ENCODE assay signal across 8 mouse cellular contexts in genomic region chr16:91962894-91963555, GRCm38 (mm10).
A peak's percentile ranks its signal among the peaks of the same experiment; 100 is the strongest.
DNase-seq lines count a peak whose midpoint lies in the region; ATAC-seq and TF ChIP-seq lines count a peak whose summit lies in the region.

No protein-coding gene starts in this region.

- TF ChIP-seq POLR2A in thymus, adult 2 months (IDR thresholded peaks at IDR 0.05; ENCODE audit: control insufficient read depth, extremely low read depth, insufficient read depth, low read length, poor library complexity), result no peak

- peaks cover 15% of the 10 kb centered on the region for H3K9me3 ChIP-seq in megakaryocyte, embryonic 14.5 days
- no peaks in the 10 kb centered on the region for H3K9me3 ChIP-seq in forebrain, embryonic 16.5 days (ENCODE audit: control insufficient read depth, low read length)
- no peaks in the 10 kb centered on the region for H3K9me3 ChIP-seq in neural tube, embryonic 12.5 days

- H3K4me1 ChIP-seq in megakaryocyte, embryonic 14.5 days, result peaks cover 43% of the 10 kb centered on the region
- H3K4me1 ChIP-seq in forebrain, embryonic 16.5 days (replicated peaks; ENCODE audit: control insufficient read depth, insufficient read depth, low read length), result peaks cover 19% of the 10 kb centered on the region
- peaks cover 17% of the 10 kb centered on the region for H3K4me1 ChIP-seq in neural tube, embryonic 12.5 days
- peaks cover 14% of the 10 kb centered on the region for H3K4me1 ChIP-seq in thymus, adult 2 months (replicated peaks; ENCODE audit: control insufficient read depth, insufficient read depth, low read length)

- WGBS in forebrain, embryonic 16.5 days, result 11% methylated on average over 14 of the region's 14 CpGs
- WGBS in neural tube, embryonic 12.5 days, result 34% methylated on average over 14 of the region's 14 CpGs
- 89% methylated on average over 14 of the region's 14 CpGs for WGBS in thymus, adult 2 months

- H3K36me3 ChIP-seq in megakaryocyte, embryonic 14.5 days (replicated peaks; ENCODE audit: low read length), result no peaks in the 10 kb centered on the region
- H3K36me3 ChIP-seq in forebrain, embryonic 16.5 days (ENCODE audit: control insufficient read depth, insufficient read depth), result no peaks in the 10 kb centered on the region
- no peaks in the 10 kb centered on the region for H3K36me3 ChIP-seq in neural tube, embryonic 12.5 days
- H3K36me3 ChIP-seq in thymus, adult 2 months (ENCODE audit: control insufficient read depth, insufficient read depth, low read length), result no peaks in the 10 kb centered on the region

- H3K4me2 ChIP-seq in forebrain, embryonic 16.5 days (ENCODE audit: low read length), result peak overlapping the region; percentile 28
- H3K4me2 ChIP-seq in neural tube, embryonic 12.5 days (replicated peaks), result peak overlapping the region; percentile 45

- peak overlapping the region; percentile 46 for H3K4me3 ChIP-seq in megakaryocyte, embryonic 14.5 days (replicated peaks)
- H3K4me3 ChIP-seq in forebrain, embryonic 16.5 days (replicated peaks; ENCODE audit: low read length), result no peak overlapping the region
- H3K4me3 ChIP-seq in layer of hippocampus, adult 2 months, result peak overlapping the region; percentile 32
- no peak overlapping the region for H3K4me3 ChIP-seq in neural tube, embryonic 12.5 days
- no peak overlapping the region for H3K4me3 ChIP-seq in thymus, adult 2 months (ENCODE audit: control insufficient read depth, insufficient read depth, low read length)

- peak; percentile 45 to 55 for DNase-seq in layer of hippocampus, adult 2 months (ENCODE audit: low spot score in 2 of 2)
- no peak for DNase-seq in thymus, adult 2 months
- DNase-seq in natural killer cell, adult 2 months (ENCODE audit: low spot score in 2 of 2), result no peak

- TF ChIP-seq CTCF in layer of hippocampus, adult 2 months (conservative IDR thresholded peaks at IDR 0.05), result no peak
- TF ChIP-seq CTCF in thymus, adult 2 months (IDR thresholded peaks at IDR 0.05; ENCODE audit: borderline replicate concordance, control insufficient read depth, extremely low read depth, insufficient read depth, low read length, poor library complexity), result no peak

- H3K9ac ChIP-seq in forebrain, embryonic 16.5 days (replicated peaks; ENCODE audit: low read depth, low read length), result no peak overlapping the region
- H3K9ac ChIP-seq in neural tube, embryonic 12.5 days, result no peak overlapping the region

- H3K27me3 ChIP-seq in megakaryocyte, embryonic 14.5 days (replicated peaks), result peaks cover 33% of the 10 kb centered on the region
- no peaks in the 10 kb centered on the region for H3K27me3 ChIP-seq in forebrain, embryonic 16.5 days (replicated peaks; ENCODE audit: control insufficient read depth, insufficient read depth, low read length)
- H3K27me3 ChIP-seq in neural tube, embryonic 12.5 days (replicated peaks), result no peaks in the 10 kb centered on the region
- no peaks in the 10 kb centered on the region; the same call in 1 of the 2 replicates for H3K27me3 ChIP-seq in thymus, adult 2 months (ENCODE audit: control insufficient read depth, insufficient read depth, low read length)

- peak overlapping the region; percentile 80 for H3K27ac ChIP-seq in forebrain, embryonic 16.5 days (ENCODE audit: low read length)
- peak overlapping the region; percentile 95 for H3K27ac ChIP-seq in layer of hippocampus, adult 2 months
- peak overlapping the region; percentile 72 for H3K27ac ChIP-seq in neural tube, embryonic 12.5 days
- H3K27ac ChIP-seq in thymus, adult 2 months (ENCODE audit: control insufficient read depth, insufficient read depth, low read length), result no peak overlapping the region

- no peak for ATAC-seq in megakaryocyte, adult 5-6 weeks (ENCODE audit: poor library complexity, severe bottlenecking)
- ATAC-seq in forebrain, embryonic 16.5 days, result peak; percentile 98
- peak; percentile 97 for ATAC-seq in neural tube, embryonic 12.5 days (ENCODE audit: low FRiP score, low read depth)
- no peak for ATAC-seq in granulocyte monocyte progenitor cell, adult 5-6 weeks (replicated peaks; ENCODE audit: poor library complexity, severe bottlenecking)

Comparison
In these comparisons a context has a peak if more than half of its experiments do, and no peak if none do; other contexts are left out.
1. H3K4me3 ChIP-seq: peak in megakaryocyte, embryonic 14.5 days (single experiment) and layer of hippocampus, adult 2 months (single experiment); none in forebrain, embryonic 16.5 days (single experiment), neural tube, embryonic 12.5 days (single experiment) and thymus, adult 2 months (single experiment).
2. ATAC-seq: peak in forebrain, embryonic 16.5 days (single experiment) and neural tube, embryonic 12.5 days (single experiment); none in megakaryocyte, adult 5-6 weeks (single experiment) and granulocyte monocyte progenitor cell, adult 5-6 weeks (single experiment).
3. DNase-seq: peak in layer of hippocampus, adult 2 months (2 of 2); none in thymus, adult 2 months (single experiment) and natural killer cell, adult 2 months (0 of 2).